Mouse (Mus musculus) neural tube, embryonic 14.5 days (tissue): ENCODE results near the gene Vegfd. TPM values are rescaled to one million over a fixed set of nuclear protein-coding genes. Genes with fewer than 3 reads are reported as not detected.

Source experiments
- ATAC-seq: fragments of 200-750 bp; cut with Nextera tagmentation; 2 replicates; pipeline ENCODE4 v1.8.0; 2017; ENCODE audit warnings: low read depth, mild to moderate bottlenecking, moderate TSS enrichment, moderate library complexity
- H3K27ac ChIP-seq: fragments of 300-500 bp; sonication (generic); 2 replicates; pipeline ENCODE4 v1.5.1; 2014; ENCODE audit warnings: low read depth, mild to moderate bottlenecking, control low read depth, low read length, moderate library complexity, mixed read lengths
- H3K27me3 ChIP-seq: fragments of 300-500 bp; sonication (generic); 2 replicates; pipeline ENCODE4 v1.6.1; 2014; ENCODE audit warnings: low read length; ENCODE audit not compliant: control insufficient read depth, insufficient read depth
- H3K36me3 ChIP-seq: fragments of 300-500 bp; sonication (generic); 2 replicates; pipeline ENCODE4 v1.6.1; 2014; ENCODE audit warnings: low read length, mixed read lengths; ENCODE audit not compliant: control insufficient read depth, insufficient read depth
- H3K4me1 ChIP-seq: fragments of 300-500 bp; sonication (generic); 2 replicates; pipeline ENCODE4 v1.6.1; 2014; ENCODE audit warnings: low read length; ENCODE audit not compliant: control insufficient read depth, insufficient read depth
- H3K4me2 ChIP-seq: fragments of 300-500 bp; sonication (generic); 2 replicates; pipeline ENCODE4 v1.6.1; 2014; ENCODE audit warnings: mild to moderate bottlenecking, low read depth, low read length, control low read depth
- H3K4me3 ChIP-seq: fragments of 300-500 bp; sonication (generic); 2 replicates; pipeline ENCODE4 v1.5.1; 2014; ENCODE audit warnings: low read depth, low read length, control low read depth, mixed read lengths
- H3K9ac ChIP-seq: fragments of 300-500 bp; sonication (generic); replicated peaks from 2 replicates; pipeline ENCODE4 v1.6.1; 2014; ENCODE audit warnings: low read depth, mild to moderate bottlenecking, control low read depth, low read length, mixed read lengths
- H3K9me3 ChIP-seq: fragments of 300-500 bp; sonication (generic); 2 replicates; pipeline ENCODE4 v1.6.1; 2016; ENCODE audit warnings: low read length; ENCODE audit not compliant: control insufficient read depth
- WGBS: fragments of 180-500 bp; shearing (Covaris S2); extraction: QIAGEN DNeasy Blood & Tissue Kit; methylation state at CpG from one replicate; pipeline ENCODE4 v1.1.7; 2014; 5-methylcytosine and 5-hydroxymethylcytosine counted together
- polyA plus RNA-seq: library from polyadenylated mRNA; unstranded; fragments of >200 nt; fragmentation: Nextera tagmentation; extraction: Ambion mirVana; gene quantifications from 2 replicates; pipeline ENCODE4 v1.2.1, GENCODE M21; 2014

Vegfd gene
- polyA plus RNA-seq, 1 experiment from 2014 or later, result 0.09 TPM

GRCm38 (mm10) chrX:164410562-164410961, 37.4 kb downstream of the Vegfd start:
- no peaks in the 10 kb centered on the region for H3K27me3 ChIP-seq
- no peaks in the 10 kb centered on the region for H3K9me3 ChIP-seq
- H3K36me3 ChIP-seq, result no peaks in the 10 kb centered on the region
- H3K4me1 ChIP-seq, result no peaks in the 10 kb centered on the region
- no peak overlapping the region for H3K4me3 ChIP-seq
- ATAC-seq, result no peak
- no peak overlapping the region for H3K9ac ChIP-seq
- no peak overlapping the region for H3K27ac ChIP-seq
- H3K4me2 ChIP-seq, result no peak overlapping the region
- WGBS, result 87% methylated on average over 1 of the region's 1 CpGs

- no peaks in the 10 kb centered on the region for H3K4me1 ChIP-seq
- ATAC-seq, result no peak
- 86% methylated on average over 2 of the region's 2 CpGs for WGBS
- no peaks in the 10 kb centered on the region for H3K27me3 ChIP-seq
- H3K4me2 ChIP-seq, result no peak overlapping the region
- H3K9ac ChIP-seq, result no peak overlapping the region
- H3K4me3 ChIP-seq, result no peak overlapping the region
- H3K36me3 ChIP-seq, result no peaks in the 10 kb centered on the region
- H3K9me3 ChIP-seq, result no peaks in the 10 kb centered on the region
- no peak overlapping the region for H3K27ac ChIP-seq
Measured at GRCm38 (mm10) chrX:164416803-164417202, 43.6 kb downstream of the Vegfd start.

- ATAC-seq, result no peak
- Histone ChIP-seq H3K9me3 (no peaks in the 10 kb centered on the region), H3K4me3 (no peak overlapping the region), H3K27me3 (no peaks in the 10 kb centered on the region), H3K4me2 (no peak overlapping the region), H3K9ac (no peak overlapping the region), H3K27ac (no peak overlapping the region), H3K36me3 (no peaks in the 10 kb centered on the region), H3K4me1 (no peaks in the 10 kb centered on the region)
Measured at GRCm38 (mm10) chrX:164418008-164418407, 44.8 kb downstream of the Vegfd start.

- H3K4me2 ChIP-seq, result peak within 1 kb of the TSS; percentile 52
- peak; percentile 100 for ATAC-seq
- H3K9me3 ChIP-seq, result no peaks in the 10 kb centered on the region
- no peaks in the 10 kb centered on the region for H3K27me3 ChIP-seq
- peak within 1 kb of the TSS; percentile 59 for H3K9ac ChIP-seq
- no peaks in the 10 kb centered on the region for H3K4me1 ChIP-seq
- 0 out of 2 replicates have a peak within 1 kb of the TSS, but pooled peaks have one; percentile 39 for H3K27ac ChIP-seq
- no peaks in the 10 kb centered on the region for H3K36me3 ChIP-seq
- H3K4me3 ChIP-seq, result peak within 1 kb of the TSS; percentile 46
- WGBS, result 14% methylated on average over 39 of the region's 40 CpGs
Measured at GRCm38 (mm10) chrX:164419471-164419939, 46.3 kb downstream of the Vegfd start, which contains the start of gene Piga. Gene Piga (plus strand): TSS chrX:164419787.

GRCm38 (mm10) chrX:164419955-164420354, 46.8 kb downstream of the Vegfd start:
- no peaks in the 10 kb centered on the region for H3K9me3 ChIP-seq
- WGBS, result 23% methylated on average over 13 of the region's 13 CpGs
- H3K4me1 ChIP-seq, result no peaks in the 10 kb centered on the region
- H3K36me3 ChIP-seq, result no peaks in the 10 kb centered on the region
- 0 out of 2 replicates have a peak overlapping the region, but pooled peaks have one; percentile 39 for H3K27ac ChIP-seq
- H3K9ac ChIP-seq, result peak overlapping the region; percentile 59
- H3K4me3 ChIP-seq, result peak overlapping the region; percentile 46
- ATAC-seq, result no peak; the same call in 1 of the 2 replicates
- no peaks in the 10 kb centered on the region for H3K27me3 ChIP-seq
- peak overlapping the region; percentile 52 for H3K4me2 ChIP-seq

GRCm38 (mm10) chrX:164420518-164420917, 47.3 kb downstream of the Vegfd start:
- H3K4me1 ChIP-seq, result no peaks in the 10 kb centered on the region
- H3K27ac ChIP-seq, result no peak overlapping the region
- H3K4me3 ChIP-seq, result peak overlapping the region; percentile 46
- no peak overlapping the region for H3K9ac ChIP-seq
- no peaks in the 10 kb centered on the region for H3K36me3 ChIP-seq
- H3K9me3 ChIP-seq, result no peaks in the 10 kb centered on the region
- peak overlapping the region; percentile 52 for H3K4me2 ChIP-seq
- WGBS, result 66% methylated on average over 3 of the region's 3 CpGs
- H3K27me3 ChIP-seq, result no peaks in the 10 kb centered on the region
- no peak for ATAC-seq

- no peak overlapping the region for H3K27ac ChIP-seq
- H3K4me2 ChIP-seq, result no peak overlapping the region
- WGBS, result 88% methylated on average over 1 of the region's 1 CpGs
- no peaks in the 10 kb centered on the region for H3K9me3 ChIP-seq
- no peaks in the 10 kb centered on the region for H3K36me3 ChIP-seq
- no peaks in the 10 kb centered on the region for H3K27me3 ChIP-seq
- H3K4me1 ChIP-seq, result no peaks in the 10 kb centered on the region
- no peak for ATAC-seq
- H3K9ac ChIP-seq, result no peak overlapping the region
- no peak overlapping the region for H3K4me3 ChIP-seq
Measured at GRCm38 (mm10) chrX:164424821-164425220, 51.6 kb downstream of the Vegfd start.

- whole genome bisulfite sequencing, result 96% methylated on average over 4 of the region's 4 CpGs
- H3K9me3 ChIP-seq, result no peaks in the 10 kb centered on the region
- no peak overlapping the region for H3K4me3 ChIP-seq
- no peaks in the 10 kb centered on the region for H3K4me1 ChIP-seq
- H3K9ac ChIP-seq, result no peak overlapping the region
- H3K27ac ChIP-seq, result no peak overlapping the region
- H3K27me3 ChIP-seq, result no peaks in the 10 kb centered on the region
- H3K36me3 ChIP-seq, result no peaks in the 10 kb centered on the region
- H3K4me2 ChIP-seq, result no peak overlapping the region
- ATAC-seq, result no peak
Measured at GRCm38 (mm10) chrX:164427295-164427694, 54.1 kb downstream of the Vegfd start.

- H3K27me3 ChIP-seq, result no peaks in the 10 kb centered on the region
- WGBS, result 84% methylated on average over 2 of the region's 2 CpGs
- no peaks in the 10 kb centered on the region for H3K4me1 ChIP-seq
- H3K27ac ChIP-seq, result no peak overlapping the region
- H3K9ac ChIP-seq, result no peak overlapping the region
- H3K36me3 ChIP-seq, result no peaks in the 10 kb centered on the region
- no peaks in the 10 kb centered on the region for H3K9me3 ChIP-seq
- ATAC-seq, result no peak
- no peak overlapping the region for H3K4me2 ChIP-seq
- H3K4me3 ChIP-seq, result no peak overlapping the region
Measured at GRCm38 (mm10) chrX:164428224-164428623, 55.0 kb downstream of the Vegfd start.
